Mouse (Mus musculus) cerebellum, adult 2 months (tissue): Measurements from ENCODE around the gene Shc3.

Experiments used
- CTCF ChIP-seq: fragments of 200-500 bp; IDR thresholded peaks from 2 replicates; pipeline ENCODE4 v1.5.1; 2011; ENCODE audit warnings: low read depth, mild to moderate bottlenecking, control low read depth, low read length, moderate library complexity, borderline replicate concordance; ENCODE audit not compliant: insufficient read depth
- POLR2A ChIP-seq: fragments of 200-500 bp; IDR thresholded peaks from 2 replicates; pipeline ENCODE4 v1.6.1; 2011; ENCODE audit warnings: low read length, control low read depth, borderline replicate concordance; ENCODE audit not compliant: insufficient read depth

GRCm38 (mm10) chr13:51433371-51433770, 135.8 kb downstream of the Shc3 start:
- TF ChIP-seq CTCF (no peak), POLR2A (no peak)
